Mouse (Mus musculus) small intestine, adult 2 months (tissue): ENCODE measurements around the gene Tmcc2. TPM values are rescaled to one million over a fixed set of nuclear protein-coding genes. Genes with fewer than 3 reads are reported as not detected.

Experiments used
- H3K27ac ChIP-seq: fragments of 200-500 bp; 2 replicates; pipeline ENCODE4 v1.5.1; 2012; ENCODE audit warnings: low read depth, low read length, control low read depth, inconsistent platforms; ENCODE audit not compliant: insufficient read depth
- H3K27me3 ChIP-seq: fragments of 200-500 bp; 2 replicates; pipeline ENCODE4 v1.6.1; 2012; ENCODE audit warnings: mild to moderate bottlenecking, moderate library complexity, low read length, inconsistent platforms; ENCODE audit not compliant: control insufficient read depth, insufficient read depth
- H3K36me3 ChIP-seq: fragments of 200-500 bp; 2 replicates; pipeline ENCODE4 v1.6.1; 2012; ENCODE audit warnings: mild to moderate bottlenecking, low read length, control low read depth, inconsistent platforms; ENCODE audit not compliant: control insufficient read depth, insufficient read depth
- H3K4me1 ChIP-seq: fragments of 200-500 bp; 2 replicates; pipeline ENCODE4 v1.6.1; 2012; ENCODE audit warnings: low read length, inconsistent platforms, mixed read lengths; ENCODE audit not compliant: control insufficient read depth, insufficient read depth, insufficient read length
- H3K4me3 ChIP-seq: fragments of 200-500 bp; 2 replicates; pipeline ENCODE4 v1.5.1; 2012; ENCODE audit warnings: low read depth, mild to moderate bottlenecking, control low read depth, inconsistent platforms, low read length, moderate library complexity
- CTCF ChIP-seq: fragments of 200-500 bp; IDR thresholded peaks from 2 replicates; pipeline ENCODE4 v1.5.1; 2012; ENCODE audit warnings: low read depth, mild to moderate bottlenecking, control low read depth, inconsistent platforms, low read length, moderate library complexity, mixed read lengths; ENCODE audit not compliant: insufficient replicate concordance, insufficient read length; ENCODE audit errors: extremely low read depth
- POLR2A ChIP-seq: fragments of 200-500 bp; IDR thresholded peaks from 2 replicates; pipeline ENCODE4 v1.6.1; 2012; ENCODE audit warnings: low read depth, mild to moderate bottlenecking, control low read depth, inconsistent platforms, low read length, moderate library complexity
- WGBS: fragments of 180-500 bp; shearing (Covaris S2); methylation state at CpG from one replicate; pipeline ENCODE4 v1.1.7; 2018; 5-methylcytosine and 5-hydroxymethylcytosine counted together
- polyA plus RNA-seq: library from polyadenylated mRNA; depleted of rRNA; stranded (reverse); fragments of >200 nt; gene quantifications from 2 replicates; pipeline ENCODE4 v1.2.3, GENCODE M21; 2012; rRNA removed

Gene Tmcc2
- polyA plus RNA-seq: 2.8 and 3.8 TPM in 2 replicates

DNA sequence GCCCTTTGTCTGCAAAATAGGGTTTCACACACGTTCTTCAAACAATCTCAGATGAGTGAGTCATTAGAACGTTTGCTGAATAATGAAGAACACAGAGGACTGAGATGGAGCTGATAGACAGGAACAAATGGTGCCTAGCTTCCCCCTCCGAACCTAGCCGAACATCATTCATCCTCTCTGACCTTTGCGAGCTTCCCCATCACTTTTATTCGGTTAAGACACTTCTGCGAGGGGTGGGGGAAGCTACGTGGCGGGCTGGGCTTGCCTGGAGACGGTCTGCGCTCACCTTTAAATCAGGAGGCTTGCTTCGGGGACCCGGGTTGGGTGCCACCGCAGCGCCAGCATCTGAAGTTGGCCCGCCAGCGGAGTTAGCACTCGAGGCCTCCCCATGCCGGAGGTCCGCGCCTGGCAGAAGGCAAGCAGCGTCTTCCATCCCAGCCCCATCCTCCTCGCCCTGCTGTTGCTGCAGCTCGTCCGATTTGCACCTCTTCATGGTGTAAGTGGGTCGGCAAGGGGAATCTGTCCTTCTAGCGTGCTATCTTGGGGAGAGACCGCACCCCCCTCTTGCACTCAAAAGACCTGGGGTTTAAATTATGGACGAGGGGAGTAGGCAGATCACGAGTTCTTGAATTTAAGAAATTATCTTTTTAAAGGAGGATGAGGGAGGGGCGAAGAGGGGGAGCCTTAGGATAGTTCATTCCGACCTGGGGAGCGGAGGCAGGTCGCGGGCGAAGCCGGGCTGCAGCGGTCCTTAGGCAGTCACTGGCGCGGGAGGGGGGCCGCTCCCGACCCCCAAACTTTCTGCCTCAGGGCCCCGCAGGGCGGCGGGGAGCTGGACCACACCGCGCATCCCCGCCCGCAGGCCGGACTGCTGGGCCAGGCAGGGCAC is at the start of gene Tmcc2:
TSS of gene Tmcc2 (minus strand) at position 591 of the 889 bp plus-strand sequence.
- 2% methylated on average over 50 of the region's 50 CpGs for WGBS

DNA sequence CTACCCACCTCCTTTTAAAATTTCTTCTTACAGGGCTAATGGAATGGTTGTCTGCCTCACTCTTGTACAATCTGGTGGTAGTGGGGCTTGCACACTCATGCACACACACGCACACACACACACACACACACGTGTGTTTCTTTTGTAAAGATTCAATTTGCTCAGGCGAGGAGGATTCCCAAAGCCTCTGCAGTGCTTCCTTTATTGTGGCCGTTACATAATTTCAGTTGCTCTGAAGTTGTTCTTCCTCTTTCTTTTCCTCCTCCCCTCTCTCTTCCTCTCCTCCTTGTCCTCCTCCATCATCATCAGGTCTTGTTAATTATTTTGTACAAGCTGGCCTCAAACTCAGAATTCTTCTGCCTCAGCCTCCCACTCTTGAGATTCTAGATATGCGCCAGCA is 46.3 kb upstream of the Tmcc2 start:
- Histone ChIP-seq H3K27me3 (no peaks in the 10 kb centered on the region), H3K27ac (no peak overlapping the region), H3K4me1 (no peaks in the 10 kb centered on the region), H3K36me3 (peaks cover 10% of the 10 kb centered on the region), H3K4me3 (no peak overlapping the region)
- 82% methylated on average over 5 of the region's 5 CpGs for WGBS
- no peak for TF ChIP-seq POLR2A
- no peak for TF ChIP-seq CTCF

More for the DNA sequence above, at the start of gene Tmcc2:
- H3K4me1 ChIP-seq: no peaks in the 10 kb centered on the region
- H3K36me3 ChIP-seq: no peaks in the 10 kb centered on the region
- H3K27me3 ChIP-seq: peaks cover 22% of the 10 kb centered on the region
- TF ChIP-seq POLR2A: no peak
- TF ChIP-seq CTCF: no peak
- peak within 1 kb of the TSS; percentile 8; the same call in 1 of the 2 replicates for H3K27ac ChIP-seq
- H3K4me3 ChIP-seq: peak within 1 kb of the TSS; percentile 60

DNA sequence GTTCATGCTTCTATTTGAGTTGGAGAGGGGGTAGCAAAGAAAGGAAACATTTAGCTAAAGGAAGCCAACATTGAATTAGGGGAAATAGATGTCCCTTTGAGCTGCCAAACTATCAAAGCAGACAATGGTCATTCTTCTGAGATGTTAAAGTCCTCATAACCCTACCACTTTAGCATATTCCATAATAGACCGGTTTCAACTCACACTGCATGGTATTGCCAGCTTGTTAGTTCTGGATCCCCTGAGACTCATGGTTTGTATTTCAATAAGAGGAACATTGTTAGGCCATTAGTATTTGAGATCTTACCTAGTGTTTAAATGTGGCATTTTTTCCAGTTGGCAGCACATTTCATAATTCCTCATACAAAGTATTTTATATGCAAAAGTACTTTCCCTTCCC is 45.9 kb upstream of the Tmcc2 start:
- Histone ChIP-seq H3K4me1 (no peaks in the 10 kb centered on the region), H3K27ac (no peak overlapping the region), H3K27me3 (no peaks in the 10 kb centered on the region), H3K4me3 (no peak overlapping the region), H3K36me3 (peaks cover 10% of the 10 kb centered on the region)
- TF ChIP-seq CTCF: no peak
- TF ChIP-seq POLR2A: no peak
- WGBS: 83% methylated on average over 1 of the region's 1 CpGs

DNA sequence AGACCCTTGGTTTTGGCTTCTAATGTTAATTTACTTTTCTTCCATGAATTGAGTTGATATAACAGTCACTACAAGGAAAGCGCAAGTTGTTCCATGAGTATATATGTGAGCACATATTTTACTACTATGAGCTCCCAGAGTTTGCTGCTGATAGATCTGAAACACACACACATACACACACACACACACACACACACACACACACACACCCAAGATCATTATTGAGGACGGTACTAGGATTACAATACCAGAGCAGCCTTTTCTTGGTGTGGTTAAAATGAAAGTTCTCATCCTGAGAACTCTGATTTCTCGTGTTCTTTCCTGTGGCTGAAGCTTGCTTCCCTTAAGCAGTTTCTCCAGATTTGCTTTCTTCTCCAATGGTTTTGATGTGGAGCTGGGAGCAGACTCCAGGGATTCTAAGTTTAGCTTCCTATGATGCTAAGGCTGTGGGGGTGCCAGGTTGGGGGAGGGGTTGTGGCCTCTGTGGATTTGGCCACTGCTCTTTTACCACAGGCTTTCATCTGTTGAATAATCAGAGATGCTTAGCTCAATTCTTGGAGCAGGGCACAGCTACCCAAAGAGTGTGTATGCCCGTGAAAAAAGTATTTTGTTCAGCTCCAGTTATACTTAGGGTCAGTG is 45.4 kb upstream of the Tmcc2 start:
- Histone ChIP-seq H3K27me3 (no peaks in the 10 kb centered on the region), H3K4me3 (no peak overlapping the region), H3K27ac (no peak overlapping the region), H3K36me3 (peaks cover 10% of the 10 kb centered on the region), H3K4me1 (peaks cover 3% of the 10 kb centered on the region; the same call in 1 of the 2 replicates)
- 79% methylated on average over 4 of the region's 4 CpGs for WGBS
- no peak for TF ChIP-seq CTCF
- no peak for TF ChIP-seq POLR2A

DNA sequence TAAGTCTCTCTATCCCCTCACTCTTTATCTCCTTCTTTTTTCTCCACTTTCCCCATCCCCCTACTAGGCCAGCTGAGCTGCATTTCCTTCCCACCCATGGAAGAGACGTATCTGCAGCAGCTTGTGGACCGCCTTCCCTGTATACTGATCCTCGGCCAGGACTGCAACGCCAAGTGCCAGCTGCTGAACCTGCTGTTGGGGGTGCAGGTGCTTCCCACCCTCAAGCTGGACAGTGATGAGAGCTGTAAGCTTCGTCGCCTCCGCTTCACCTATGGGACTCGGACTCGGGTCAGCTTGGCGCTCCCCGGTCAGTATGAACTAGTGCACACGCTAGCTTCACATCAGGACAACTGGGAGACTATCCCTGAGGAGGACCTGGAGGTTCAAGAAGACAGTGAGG is 43.0 kb upstream of the Tmcc2 start:
- Histone ChIP-seq H3K4me1 (peaks cover 3% of the 10 kb centered on the region; the same call in 1 of the 2 replicates), H3K27ac (no peak overlapping the region), H3K4me3 (no peak overlapping the region), H3K27me3 (no peaks in the 10 kb centered on the region), H3K36me3 (peaks cover 6% of the 10 kb centered on the region)
- no peak for TF ChIP-seq CTCF
- no peak for TF ChIP-seq POLR2A
- 95% methylated on average over 12 of the region's 12 CpGs for WGBS

DNA sequence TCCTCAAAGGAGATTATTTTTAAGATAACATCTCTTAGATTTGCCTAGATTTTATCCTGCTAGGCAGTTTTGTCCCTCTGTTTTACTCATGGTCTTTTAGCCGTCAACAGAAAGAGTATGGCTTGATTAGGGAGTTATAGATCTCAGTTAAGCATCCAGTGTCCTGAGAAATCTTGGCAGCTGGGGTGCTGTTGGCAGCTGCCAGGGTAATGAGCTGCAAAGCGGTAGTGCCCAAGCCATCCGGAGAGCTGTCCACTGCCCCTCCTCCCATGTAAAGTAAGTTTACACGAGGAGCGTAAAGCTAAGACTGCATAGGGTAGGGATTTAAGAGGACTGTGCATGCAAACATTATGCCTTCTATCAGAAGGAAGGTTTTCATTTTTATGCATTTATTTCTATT is 42.3 kb upstream of the Tmcc2 start:
- TF ChIP-seq POLR2A (no peak), CTCF (no peak)
- H3K27me3 ChIP-seq: no peaks in the 10 kb centered on the region
- WGBS: 56% methylated on average over 5 of the region's 5 CpGs
- no peak overlapping the region for H3K27ac ChIP-seq
- H3K4me1 ChIP-seq: peaks cover 3% of the 10 kb centered on the region; the same call in 1 of the 2 replicates
- H3K4me3 ChIP-seq: no peak overlapping the region
- H3K36me3 ChIP-seq: peaks cover 6% of the 10 kb centered on the region

DNA sequence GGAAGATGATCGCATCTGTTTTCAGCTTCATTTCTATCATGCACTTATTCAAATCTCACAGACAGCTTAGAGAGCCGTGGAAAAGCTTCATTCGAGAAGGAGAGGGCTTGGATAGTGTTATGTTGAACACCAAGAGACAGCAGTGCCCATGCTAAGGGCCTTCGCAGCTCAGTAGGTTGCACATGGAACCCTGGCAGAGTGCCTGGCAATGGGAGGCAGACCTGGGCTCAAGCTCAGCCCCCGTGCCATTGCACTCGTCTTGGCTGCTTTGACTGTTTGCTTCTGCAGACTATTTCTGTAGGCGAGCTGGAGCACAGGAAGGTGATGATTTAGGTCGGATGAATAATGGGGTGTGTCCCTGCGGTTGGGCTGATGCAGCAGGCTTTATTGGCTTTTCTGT is 40.6 kb upstream of the Tmcc2 start:
- Histone ChIP-seq H3K27me3 (no peaks in the 10 kb centered on the region), H3K36me3 (peaks cover 6% of the 10 kb centered on the region), H3K27ac (no peak overlapping the region), H3K4me1 (peaks cover 3% of the 10 kb centered on the region; the same call in 1 of the 2 replicates), H3K4me3 (no peak overlapping the region)
- TF ChIP-seq CTCF (no peak), POLR2A (no peak)
- 53% methylated on average over 9 of the region's 9 CpGs for WGBS
